ENCODE assay signal across 28 mouse cellular contexts in the genomic region with DNA sequence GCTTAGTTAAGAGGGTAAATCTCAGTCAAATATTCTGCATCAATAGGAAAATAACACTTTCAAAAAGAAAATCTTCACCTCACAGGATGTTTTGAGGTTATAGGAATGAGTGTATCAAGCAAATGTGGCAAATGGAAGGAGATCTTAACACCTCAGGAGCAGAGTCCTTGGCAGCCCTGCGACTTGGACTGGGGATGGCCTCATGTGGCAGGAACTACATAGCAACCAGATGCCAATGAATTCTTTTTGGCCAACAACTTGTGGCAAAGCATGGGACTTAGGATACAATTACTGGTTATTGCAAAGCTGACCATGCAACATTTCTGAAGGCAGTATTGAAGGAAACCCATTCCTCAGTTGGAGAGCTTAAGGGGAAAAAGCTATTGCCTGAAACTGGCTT. TPM values are rescaled to one million over a fixed set of nuclear protein-coding genes. Genes with fewer than 3 reads are reported as not detected.
"Had no signal": no experiment of that assay in that cellular context is flagged by ENCODE, and none has a peak within 500 bp of the region (broad histone marks: within the 10 kb centered on the region; RNA-seq: fewer than 3 reads in every experiment).

No protein-coding gene starts in this region.

- H3K27me3 ChIP-seq: heart, embryonic 12.5 days; hindbrain, embryonic 12.5 days; intestine, embryonic 15.5 days; limb, embryonic 12.5 days; liver, embryonic 13.5 days; liver, embryonic 15.5 days had no signal

- H3K4me1 ChIP-seq: liver, embryonic 13.5 days; liver, embryonic 15.5 days had no signal

- DNase-seq: gastrocnemius, adult 2 months; gastrocnemius, postnatal 10 days; gastrocnemius, postnatal 25 days; heart, adult 2 months; heart, postnatal 10 days; heart, postnatal 4 days; kidney, adult 18-20 months; kidney, adult 8-10 months; kidney, postnatal 10 days; kidney, postnatal 25 days; kidney, postnatal 4 days; liver; liver, embryonic 13.5 days; liver, postnatal 0 days had no signal

- H3K4me3 ChIP-seq: gastrocnemius, adult 2 months; heart, adult 2 months; heart, embryonic 10.5 days; heart, embryonic 12.5 days; hindbrain, embryonic 10.5 days; hindbrain, embryonic 12.5 days; intestine, embryonic 15.5 days; layer of hippocampus, adult 2 months; left cerebral cortex, adult 2 months; limb, embryonic 10.5 days; limb, embryonic 12.5 days; liver, embryonic 13.5 days; liver, embryonic 15.5 days had no signal

- H3K36me3 ChIP-seq: heart, embryonic 10.5 days; heart, embryonic 12.5 days; hindbrain, embryonic 10.5 days; hindbrain, embryonic 12.5 days; intestine, embryonic 15.5 days; limb, embryonic 10.5 days; limb, embryonic 12.5 days; liver, embryonic 13.5 days; liver, embryonic 15.5 days had no signal

- H3K9me3 ChIP-seq: heart, embryonic 10.5 days; heart, embryonic 12.5 days; hindbrain, embryonic 10.5 days; hindbrain, embryonic 12.5 days; intestine, embryonic 15.5 days; limb, embryonic 10.5 days; limb, embryonic 12.5 days; liver, embryonic 13.5 days; liver, embryonic 15.5 days had no signal

- ATAC-seq: hindbrain, embryonic 16.5 days; inflammation-experienced regulatory T-cells, adult 6 months; intestine, embryonic 15.5 days; intestine, postnatal 0 days; liver, postnatal 0 days had no signal

- H3K27ac ChIP-seq: gastrocnemius, adult 2 months; heart, adult 2 months; heart, embryonic 10.5 days; hindbrain, embryonic 10.5 days; hindbrain, embryonic 12.5 days; hindbrain, embryonic 14.5 days; intestine, embryonic 15.5 days; layer of hippocampus, adult 2 months; left cerebral cortex, adult 2 months; limb, embryonic 10.5 days; limb, embryonic 12.5 days; liver, embryonic 13.5 days; liver, embryonic 15.5 days had no signal

RNA-seq across cellular contexts. Expression of gene Cavin2, which starts 39.6 kb away (rescaled TPM):
- polyA plus RNA-seq: inflammation-experienced regulatory T-cells, adult 6 months had no signal
